Mouse (Mus musculus): Measurements from ENCODE around the gene B3gnt6. TPM values are rescaled to one million over a fixed set of nuclear protein-coding genes. Genes with fewer than 3 reads are reported as not detected.

B3gnt6 gene
- polyA plus RNA-seq (2015; fragmentation: Illumina TruSeq; extraction: RNeasy Lipid Tissue Mini Kit (QIAGEN cat#74804); ENCODE audit: insufficient read depth, low replicate concordance) = not detected

DNA sequence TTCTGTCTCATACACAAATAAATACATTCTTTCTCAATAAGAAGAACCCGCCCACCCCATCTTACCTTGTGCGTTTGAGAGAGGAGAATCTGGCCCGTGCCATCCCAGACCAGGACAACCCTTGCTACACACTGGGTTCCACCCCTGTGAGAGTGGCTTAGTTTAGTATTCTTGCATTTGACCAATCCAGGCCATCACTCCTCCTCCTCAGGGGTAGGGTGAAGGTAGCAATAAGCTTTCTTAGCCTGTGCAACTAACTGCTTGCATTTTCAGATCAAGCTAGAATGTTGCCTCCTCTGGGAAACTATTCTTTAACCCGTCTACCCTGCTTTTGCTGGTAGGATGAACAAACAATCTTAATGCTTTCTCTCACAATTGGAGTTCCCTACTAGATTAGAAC, at the start of gene B3gnt6:
B3gnt6 (minus strand) TSS at position 101 of the 400 bp plus-strand sequence.

DNA sequence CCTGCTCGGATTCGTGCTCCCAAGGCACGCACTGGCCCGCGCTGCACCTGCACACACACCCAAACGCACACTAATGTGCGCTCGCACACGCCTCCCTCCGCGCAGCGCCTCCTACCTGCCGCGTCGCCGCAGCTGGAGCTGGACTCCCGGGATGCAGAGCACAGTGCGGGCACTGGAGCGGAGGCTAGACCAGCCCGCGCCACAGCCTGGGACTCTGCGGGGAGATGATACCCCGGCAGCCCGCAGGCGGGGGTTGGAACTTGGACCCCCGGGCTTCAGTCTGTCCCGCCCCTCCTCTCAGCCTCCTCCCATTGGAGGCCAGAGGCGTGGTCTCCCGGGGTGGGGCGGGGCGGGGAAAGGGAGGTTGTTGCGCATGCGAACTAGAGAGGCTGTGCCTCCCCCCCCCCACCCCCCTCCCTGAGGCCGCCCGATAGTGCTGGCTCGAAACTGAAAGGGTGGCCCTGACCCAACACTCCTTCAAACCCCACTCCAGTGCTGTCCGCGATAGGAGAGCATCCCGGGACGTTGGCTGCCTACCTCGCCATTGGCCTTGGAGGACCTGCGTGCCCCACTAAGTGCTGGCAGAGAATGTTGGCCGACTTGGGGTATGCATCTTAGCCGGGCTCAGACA, 21.2 kb downstream of the B3gnt6 start, which contains the start of gene Capn5:
Capn5 (minus strand) TSS at position 346 of the 631 bp plus-strand sequence.

DNA sequence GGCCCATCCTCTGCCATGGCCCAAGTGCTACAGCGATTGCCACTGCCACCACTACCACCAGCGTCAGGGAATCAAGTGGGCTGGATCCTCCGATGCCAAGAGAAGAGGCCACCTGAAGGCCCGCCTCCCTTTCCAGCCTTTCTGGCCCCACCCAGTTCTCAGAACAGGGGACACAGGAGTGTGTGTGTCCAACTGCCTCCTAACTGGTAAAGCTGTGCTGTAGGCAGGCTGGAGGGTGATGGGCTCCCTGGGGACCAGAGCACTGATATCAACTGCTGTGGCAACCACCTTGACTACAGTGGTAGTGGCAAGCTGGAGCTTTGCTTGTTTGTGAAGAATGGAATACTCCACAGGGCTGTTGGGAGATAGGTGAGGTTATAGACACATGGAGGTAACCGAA, 53.9 kb downstream of the B3gnt6 start, which contains the start of gene Omp:
Omp (minus strand) TSS at position 101 of the 400 bp plus-strand sequence.

Other genes starting within 250 kb of the B3gnt6 start
- 16.0 TPM for gene Myo7a, start 80.0 kb downstream of the B3gnt6 start, polyA plus RNA-seq (2015; fragmentation: Illumina TruSeq; extraction: RNeasy Lipid Tissue Mini Kit (QIAGEN cat#74804); ENCODE audit: insufficient read depth, low replicate concordance)
- gene Omp, start 54.0 kb downstream of the B3gnt6 start, polyA plus RNA-seq (2015; fragmentation: Illumina TruSeq; extraction: RNeasy Lipid Tissue Mini Kit (QIAGEN cat#74804); ENCODE audit: insufficient read depth, low replicate concordance) = 0.62 TPM
- 4.6 TPM for gene Capn5, start 21.2 kb downstream of the B3gnt6 start, polyA plus RNA-seq (2015; fragmentation: Illumina TruSeq; extraction: RNeasy Lipid Tissue Mini Kit (QIAGEN cat#74804); ENCODE audit: insufficient read depth, low replicate concordance)
- 36.3 TPM for gene Acer3, start 121.7 kb upstream of the B3gnt6 start, polyA plus RNA-seq (2015; fragmentation: Illumina TruSeq; extraction: RNeasy Lipid Tissue Mini Kit (QIAGEN cat#74804); ENCODE audit: insufficient read depth, low replicate concordance)
- gene Tsku, start 161.8 kb upstream of the B3gnt6 start, polyA plus RNA-seq (2015; fragmentation: Illumina TruSeq; extraction: RNeasy Lipid Tissue Mini Kit (QIAGEN cat#74804); ENCODE audit: insufficient read depth, low replicate concordance) = 4.3 TPM
- gene Gucy2d, start 240.9 kb upstream of the B3gnt6 start, polyA plus RNA-seq (2015; fragmentation: Illumina TruSeq; extraction: RNeasy Lipid Tissue Mini Kit (QIAGEN cat#74804); ENCODE audit: insufficient read depth, low replicate concordance) = not detected

All from spleen, adult 10 weeks (tissue).